Mouse (Mus musculus) lung, adult 2 months (tissue): ENCODE data around the gene Tuba1a.

Source experiments
- CTCF ChIP-seq: fragments of 200-500 bp; IDR thresholded peaks from 2 replicates; pipeline ENCODE4 v1.5.1; 2011; ENCODE audit warnings: mild to moderate bottlenecking, low read length, control low read depth; ENCODE audit not compliant: insufficient read depth
- POLR2A ChIP-seq: fragments of 200-500 bp; IDR thresholded peaks from 2 replicates; pipeline ENCODE4 v1.6.1; 2011; ENCODE audit warnings: low read depth, mild to moderate bottlenecking, control low read depth, low read length, borderline replicate concordance; ENCODE audit errors: extremely low read depth

- no peak for TF ChIP-seq CTCF
- no peak for TF ChIP-seq POLR2A
These were observed 2.5 kb upstream of the Tuba1a start for GRCm38 (mm10) chr15:98956000-98956399.
